Mouse (Mus musculus): ENCODE data around the gene Ppil6. TPM values are rescaled to one million over a fixed set of nuclear protein-coding genes. Genes with fewer than 3 reads are reported as not detected.

Ppil6 gene
- polyA plus RNA-seq, 1 experiment from 2014 or later: 0.84 TPM

- Histone ChIP-seq H3K4me1 (no peaks in the 10 kb centered on the region), H3K27ac (no peak overlapping the region), H3K9ac (no peak overlapping the region), H3K4me3 (no peak overlapping the region), H3K4me2 (replicated peaks) (no peak overlapping the region), H3K9me3 (peaks cover 14% of the 10 kb centered on the region; the same call in 1 of the 2 replicates), H3K36me3 (no peaks in the 10 kb centered on the region), H3K27me3 (no peaks in the 10 kb centered on the region)
- WGBS: 88% methylated on average over 10 of the region's 10 CpGs
- ATAC-seq (ENCODE audit: low FRiP score, low read depth): no peak
These were observed 71.6 kb downstream of the Ppil6 start for GRCm38 (mm10) chr10:41561701-41562395.

Other genes with a start within 250 kb of the Ppil6 start
- gene Fig4, start 187.2 kb upstream of the Ppil6 start, polyA plus RNA-seq (2015; fragmentation: Nextera tagmentation; extraction: Ambion mirVana): 14.9 and 16.0 TPM in 2 replicates
- gene Ak9, start 186.5 kb upstream of the Ppil6 start, polyA plus RNA-seq (2015; fragmentation: Nextera tagmentation; extraction: Ambion mirVana): not detected in 2 replicates
- gene Zbtb24, start 40.1 kb upstream of the Ppil6 start, polyA plus RNA-seq (2015; fragmentation: Nextera tagmentation; extraction: Ambion mirVana): 20.7 and 21.1 TPM in 2 replicates
- 50.6 and 53.7 TPM in 2 replicates for gene Mical1, start 14.1 kb upstream of the Ppil6 start, polyA plus RNA-seq (2015; fragmentation: Nextera tagmentation; extraction: Ambion mirVana)
- 62.9 and 65.6 TPM in 2 replicates for gene Smpd2, start 70 bp upstream of the Ppil6 start, polyA plus RNA-seq (2015; fragmentation: Nextera tagmentation; extraction: Ambion mirVana)
- 170 and 184 TPM in 2 replicates for gene Cd164, start 29.0 kb downstream of the Ppil6 start, polyA plus RNA-seq (2015; fragmentation: Nextera tagmentation; extraction: Ambion mirVana)
- 1.2 and 1.4 TPM in 2 replicates for gene Ccdc162, start 226.2 kb downstream of the Ppil6 start, polyA plus RNA-seq (2015; fragmentation: Nextera tagmentation; extraction: Ambion mirVana)